ENCODE assay signal across 19 mouse cellular contexts in the genomic region with DNA sequence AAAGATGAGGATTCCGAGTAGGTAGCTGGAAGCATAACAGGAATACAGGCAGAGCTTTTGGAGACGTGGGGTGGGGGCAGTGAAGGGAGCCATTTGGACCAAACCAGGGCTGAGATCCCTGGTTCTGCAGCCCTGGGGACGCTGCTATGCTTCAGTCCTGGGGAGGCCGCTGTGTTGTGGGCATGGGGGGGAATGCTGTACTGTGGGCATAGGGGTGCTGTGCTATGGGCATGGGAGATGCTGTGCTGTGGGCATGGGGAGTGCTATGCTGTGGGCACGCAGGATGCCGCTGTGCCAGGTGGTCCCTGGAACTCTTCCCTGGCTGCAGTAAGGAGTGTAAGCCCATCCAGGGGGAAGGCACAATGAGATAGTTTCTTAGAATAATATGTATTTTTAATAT.
"Had no signal": no experiment of that assay in that cellular context is flagged by ENCODE, and none has a peak within 500 bp of the region (broad histone marks: within the 10 kb centered on the region; RNA-seq: fewer than 3 reads in every experiment).

No protein-coding gene starts in this region.

- DNase-seq: liver; liver, embryonic 13.5 days; liver, postnatal 0 days; lung, adult 2 months; lung, postnatal 4 days; retina, postnatal 1 day; right cerebral cortex, adult 18-20 months; right cerebral cortex, postnatal 25 days; right cerebral cortex, postnatal 4 days; spleen, adult 18-20 months; thymus, adult 18-20 months; thymus, postnatal 14 days; thymus, postnatal 36 days had no signal

- H3K4me2 ChIP-seq: liver, embryonic 11.5 days; liver, embryonic 13.5 days; liver, embryonic 15.5 days; lung, embryonic 15.5 days had no signal

- H3K9me3 ChIP-seq: liver, embryonic 13.5 days; liver, embryonic 15.5 days; lung, embryonic 15.5 days; midbrain, embryonic 10.5 days had no signal

- H3K27me3 ChIP-seq: liver, embryonic 13.5 days; liver, embryonic 15.5 days; lung, embryonic 15.5 days had no signal

- H3K4me1 ChIP-seq: liver, embryonic 13.5 days; liver, embryonic 15.5 days had no signal

- H3K36me3 ChIP-seq: liver, embryonic 13.5 days; liver, embryonic 15.5 days; lung, embryonic 15.5 days had no signal

- H3K27ac ChIP-seq: liver, embryonic 13.5 days; liver, embryonic 15.5 days; lung, embryonic 15.5 days; midbrain, embryonic 10.5 days had no signal

- ATAC-seq: liver, postnatal 0 days; lung, postnatal 0 days had no signal

- H3K9ac ChIP-seq: liver, embryonic 13.5 days; liver, embryonic 15.5 days; liver, postnatal 0 days; lung, embryonic 15.5 days had no signal

- H3K4me3 ChIP-seq: liver, embryonic 13.5 days; liver, embryonic 15.5 days; lung, embryonic 15.5 days; midbrain, embryonic 10.5 days; myocyte had no signal
